Mouse (Mus musculus) 3T3-L1 (cell line): Measurements from ENCODE around the gene Usp39.

Experiments used
- DNase-seq: peaks from one replicate; pipeline ENCODE4 v3.0.0-alpha.2; 2015; ENCODE audit warnings: low read depth, low spot score

The Usp39 gene

GRCm38 (mm10) chr6:72302349-72302925, 42.5 kb downstream of the Usp39 start:
- no peak for DNase-seq

GRCm38 (mm10) chr6:72297825-72298224, 47.2 kb downstream of the Usp39 start:
- peak; percentile 66 for DNase-seq

DNA sequence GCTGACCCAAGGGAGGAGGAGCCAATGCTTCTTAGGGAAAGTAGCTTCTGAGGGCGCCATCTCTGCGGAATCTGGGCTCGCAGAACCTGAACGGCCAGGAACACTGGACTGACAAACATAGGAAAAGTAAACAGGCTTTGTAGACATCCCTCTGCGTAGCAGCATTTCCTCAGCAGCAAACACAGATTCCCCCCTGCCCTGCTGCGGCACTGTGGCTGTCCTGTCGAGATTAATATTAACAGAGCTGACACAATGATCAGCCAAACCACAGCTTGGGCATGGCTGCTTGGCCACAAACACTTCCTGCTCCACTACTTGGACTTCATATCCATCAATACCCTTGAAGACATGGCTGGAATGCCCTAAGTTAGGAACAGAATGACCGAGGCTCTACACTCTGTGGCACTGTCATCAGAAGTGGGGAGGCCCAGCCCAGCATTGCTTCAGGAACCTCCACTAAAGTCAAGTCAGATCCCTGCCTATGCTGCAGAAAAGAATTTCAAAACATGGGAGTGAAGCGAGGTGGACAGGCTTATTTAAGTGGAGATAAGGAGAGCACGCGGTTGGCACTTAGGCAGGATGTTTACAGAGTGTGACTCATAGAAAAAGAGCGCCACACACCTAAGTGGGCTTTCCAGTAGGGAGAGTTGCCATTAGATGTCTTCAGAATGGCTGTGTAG, 51.9 kb downstream of the Usp39 start:
- DNase-seq, result peak; percentile 24

GRCm38 (mm10) chr6:72289484-72289883, 55.5 kb downstream of the Usp39 start:
- no peak for DNase-seq

DNA sequence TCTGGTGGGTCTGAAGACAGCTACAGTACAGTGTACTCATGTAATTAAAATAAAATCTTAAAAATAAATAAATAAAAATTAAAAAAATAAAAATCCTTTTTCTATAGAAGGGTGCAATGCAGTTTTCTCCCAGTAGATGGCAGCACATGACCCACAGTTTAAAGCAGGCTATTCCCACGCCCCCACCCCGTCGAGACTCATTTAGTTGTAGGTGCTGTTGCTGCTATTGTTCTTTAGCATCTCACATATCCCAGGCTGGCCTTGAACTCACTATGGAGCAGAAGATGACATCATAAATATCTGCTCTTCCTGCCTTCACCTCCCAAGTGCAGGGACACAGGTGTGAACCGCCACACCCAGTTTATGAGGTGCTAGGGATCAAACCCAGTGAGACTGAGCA, 61.1 kb downstream of the Usp39 start:
- DNase-seq, result peak; percentile 76

GRCm38 (mm10) chr6:72280410-72280998, 64.5 kb downstream of the Usp39 start:
- DNase-seq, result no peak

GRCm38 (mm10) chr6:72279505-72279904, 65.5 kb downstream of the Usp39 start:
- no peak for DNase-seq

- no peak for DNase-seq
Measured at GRCm38 (mm10) chr6:72278835-72279234, 66.1 kb downstream of the Usp39 start.

DNA sequence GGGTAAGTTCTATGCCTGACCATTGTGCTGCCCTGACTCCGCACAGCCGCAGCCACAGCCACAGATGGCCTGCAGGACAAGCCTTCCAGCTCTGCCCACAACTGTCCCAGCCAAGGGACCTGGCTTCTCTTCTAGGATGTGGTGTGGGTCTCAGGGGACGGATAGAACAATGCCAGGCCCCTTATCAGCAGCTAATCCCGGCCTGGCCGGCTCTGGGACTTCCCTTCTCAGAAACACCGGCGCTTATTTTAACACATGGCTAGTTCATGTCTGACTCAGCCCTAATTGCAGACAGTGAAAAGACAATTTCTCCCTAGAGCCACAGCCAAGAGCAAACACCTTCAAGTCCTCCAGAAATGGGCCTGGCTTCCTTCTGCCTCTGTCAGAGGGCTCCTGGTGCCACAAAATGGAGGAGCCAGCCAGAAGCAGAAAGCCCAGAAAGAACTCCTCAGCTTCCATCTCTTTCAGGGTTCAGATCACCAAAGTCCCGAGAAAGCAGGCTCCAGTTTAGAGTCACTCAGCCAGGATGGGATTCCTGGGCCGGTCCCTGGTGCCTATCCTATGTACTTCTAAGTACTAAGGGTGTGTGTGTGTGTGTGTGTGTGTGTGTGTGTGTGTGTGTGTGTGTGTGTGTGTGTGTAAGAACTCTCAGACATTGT, 67.3 kb downstream of the Usp39 start:
- DNase-seq, result peak; percentile 67

GRCm38 (mm10) chr6:72276972-72277441, 68.0 kb downstream of the Usp39 start:
- DNase-seq, result peak; percentile 62

DNA sequence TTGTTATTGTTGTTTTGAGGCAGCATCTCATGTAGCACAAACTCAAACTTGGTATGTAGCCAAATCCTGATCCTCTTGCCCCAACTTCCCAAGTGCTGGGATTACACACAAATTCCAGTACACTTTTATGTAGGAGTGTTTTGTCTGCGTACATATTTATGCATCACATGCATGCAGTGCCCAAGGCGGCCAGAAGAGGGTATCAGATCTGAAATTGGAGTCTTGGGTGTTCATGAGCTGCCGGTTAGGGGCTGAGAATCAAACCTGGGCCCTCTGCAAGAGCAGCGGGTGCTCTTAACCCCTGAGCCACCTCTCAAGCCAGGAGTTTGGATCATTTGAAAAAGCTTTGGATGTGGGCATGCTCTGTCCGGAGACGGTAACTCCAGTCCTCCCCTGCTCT, 68.8 kb downstream of the Usp39 start:
- no peak for DNase-seq

GRCm38 (mm10) chr6:72275527-72275926, 69.5 kb downstream of the Usp39 start:
- no peak for DNase-seq

GRCm38 (mm10) chr6:72273153-72273552, 71.8 kb downstream of the Usp39 start:
- DNase-seq, result no peak

- no peak for DNase-seq
Measured at GRCm38 (mm10) chr6:72272161-72272696, 72.8 kb downstream of the Usp39 start.

- DNase-seq, result no peak
Measured at GRCm38 (mm10) chr6:72270952-72271519, 73.9 kb downstream of the Usp39 start.

GRCm38 (mm10) chr6:72270258-72270657, 74.7 kb downstream of the Usp39 start:
- no peak for DNase-seq
